Mouse (Mus musculus) right cerebral cortex, postnatal 25 days (tissue): ENCODE measurements around the gene Eef1akmt1.

ENCODE experiments used
- DNase-seq: peaks from one replicate; pipeline ENCODE4 v3.0.0; 2022

Gene Eef1akmt1

DNA sequence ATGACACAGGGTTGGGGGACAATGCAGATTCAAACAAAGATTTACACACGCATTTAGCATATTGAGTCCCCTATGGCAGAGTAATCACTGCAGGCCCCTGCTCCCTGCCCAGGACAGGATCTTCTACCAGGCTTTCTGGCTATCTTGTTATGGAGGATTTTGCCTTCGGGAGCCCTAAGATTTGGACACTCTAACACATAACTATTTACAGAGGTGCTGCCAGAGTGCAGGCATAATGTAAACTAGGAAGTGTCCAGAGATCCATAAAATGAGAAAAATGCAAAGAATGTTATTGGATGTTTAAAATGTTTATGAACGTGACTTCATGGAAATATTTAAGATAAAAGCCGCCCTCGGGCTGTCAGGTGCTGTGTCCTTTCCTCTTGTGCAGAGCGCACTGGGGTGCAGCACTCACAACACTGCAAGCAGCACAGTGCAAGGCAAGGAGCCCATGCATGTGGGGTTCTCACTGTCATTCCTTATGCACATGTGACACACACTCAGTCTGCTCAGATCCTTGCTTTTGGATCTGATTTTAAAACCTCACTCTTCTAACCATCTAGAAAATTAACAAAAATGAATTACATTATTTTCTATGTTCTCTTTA, 56.2 kb downstream of the Eef1akmt1 start:
- no peak for DNase-seq

GRCm38 (mm10) chr14:57509554-57509953, 61.9 kb downstream of the Eef1akmt1 start:
- no peak for DNase-seq

GRCm38 (mm10) chr14:57503729-57504128, 67.7 kb downstream of the Eef1akmt1 start:
- no peak for DNase-seq
